Comparison of ENCODE assay signal across 32 mouse cellular contexts in the genomic region with DNA sequence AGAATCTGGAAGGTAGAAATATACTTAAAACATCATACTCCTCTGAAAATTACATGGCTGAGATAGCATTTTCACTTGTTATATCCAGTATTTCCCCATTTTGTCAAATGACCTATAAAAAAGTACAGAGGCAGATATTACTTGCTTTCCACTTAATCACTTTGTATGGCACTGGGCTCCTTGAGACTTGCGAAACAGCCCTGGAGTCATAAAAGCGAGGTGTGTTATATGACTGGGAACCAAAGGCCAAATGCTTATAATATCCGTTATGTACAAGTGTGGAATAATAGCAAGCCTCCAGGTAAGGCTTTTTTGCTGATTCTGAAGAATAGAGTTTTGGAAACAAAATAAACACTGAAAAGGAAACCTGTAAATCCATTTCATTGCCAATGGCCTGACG.
"Had no signal": no experiment of that assay in that cellular context is flagged by ENCODE, and none has a peak within 500 bp of the region (broad histone marks: within the 10 kb centered on the region; RNA-seq: fewer than 3 reads in every experiment).

No protein-coding gene starts in this region.

- H3K4me1 ChIP-seq: heart, embryonic 10.5 days; heart, embryonic 12.5 days; heart, embryonic 13.5 days; heart, embryonic 15.5 days; hindbrain, embryonic 10.5 days; hindbrain, embryonic 12.5 days; hindbrain, embryonic 13.5 days; hindbrain, embryonic 15.5 days; kidney, embryonic 15.5 days had no signal

- DNase-seq: heart, adult 2 months; heart, postnatal 10 days; heart, postnatal 14 days; kidney, adult 11 months; kidney, adult 18-20 months; kidney, adult 2 months; kidney, adult 8-10 months; kidney, adult 9 months; kidney, postnatal 10 days; kidney, postnatal 14 days; kidney, postnatal 25 days; kidney, postnatal 36 days; kidney, postnatal 4 days; layer of hippocampus, adult 9-11 months; layer of hippocampus, postnatal 36 days had no signal

- H3K9me3 ChIP-seq: heart, embryonic 10.5 days; heart, embryonic 12.5 days; heart, embryonic 13.5 days; heart, embryonic 15.5 days; hindbrain, embryonic 10.5 days; hindbrain, embryonic 12.5 days; hindbrain, embryonic 13.5 days; hindbrain, embryonic 15.5 days; kidney, embryonic 15.5 days had no signal

- H3K36me3 ChIP-seq: heart, embryonic 10.5 days; heart, embryonic 12.5 days; heart, embryonic 13.5 days; heart, embryonic 15.5 days; hindbrain, embryonic 10.5 days; hindbrain, embryonic 12.5 days; hindbrain, embryonic 13.5 days; hindbrain, embryonic 15.5 days; kidney, embryonic 15.5 days had no signal

- H3K27me3 ChIP-seq: heart, embryonic 12.5 days; heart, embryonic 13.5 days; heart, embryonic 15.5 days; hindbrain, embryonic 12.5 days; hindbrain, embryonic 13.5 days; hindbrain, embryonic 15.5 days; kidney, embryonic 15.5 days had no signal

- H3K4me2 ChIP-seq: heart, embryonic 11.5 days; heart, embryonic 12.5 days; heart, embryonic 13.5 days; heart, embryonic 15.5 days; hindbrain, embryonic 12.5 days; hindbrain, embryonic 13.5 days; hindbrain, embryonic 14.5 days; hindbrain, embryonic 15.5 days; kidney, embryonic 15.5 days had no signal

- H3K27ac ChIP-seq: heart, adult 2 months; heart, embryonic 10.5 days; heart, embryonic 13.5 days; heart, embryonic 15.5 days; hindbrain, embryonic 10.5 days; hindbrain, embryonic 12.5 days; hindbrain, embryonic 13.5 days; hindbrain, embryonic 14.5 days; hindbrain, embryonic 15.5 days; hindbrain, postnatal 0 days; kidney, embryonic 15.5 days; kidney, postnatal 0 days; layer of hippocampus, adult 2 months; left cerebral cortex, adult 2 months had no signal

- H3K9ac ChIP-seq: heart, embryonic 12.5 days; heart, embryonic 13.5 days; heart, embryonic 15.5 days; hindbrain, embryonic 12.5 days; hindbrain, embryonic 13.5 days; hindbrain, embryonic 14.5 days; hindbrain, embryonic 15.5 days; kidney, embryonic 15.5 days had no signal

- H3K4me3 ChIP-seq: heart, adult 2 months; heart, embryonic 10.5 days; heart, embryonic 12.5 days; heart, embryonic 13.5 days; heart, embryonic 15.5 days; hindbrain, embryonic 10.5 days; hindbrain, embryonic 12.5 days; hindbrain, embryonic 13.5 days; hindbrain, embryonic 15.5 days; kidney, embryonic 15.5 days; layer of hippocampus, adult 2 months; left cerebral cortex, adult 2 months had no signal

- ATAC-seq: hindbrain, embryonic 16.5 days; hindbrain, postnatal 0 days; inflammation-experienced regulatory T-cells, adult 6 months had no signal
